Mouse (Mus musculus) G1E (cell line): Measurements from ENCODE around the gene Atrip.

Experiments
- CTCF ChIP-seq: IDR thresholded peaks from 2 replicates; pipeline ENCODE4 v1.5.1; 2012; ENCODE audit warnings: low read depth, low read length, inconsistent platforms, mixed read lengths
- GATA1 ChIP-seq: IDR thresholded peaks from 2 replicates; pipeline ENCODE4 v1.6.1; 2012; ENCODE audit warnings: borderline replicate concordance, low read length, inconsistent platforms, mixed read lengths
- POLR2AphosphoS5 ChIP-seq: IDR thresholded peaks from 2 replicates; pipeline ENCODE4 v1.6.1; 2012; ENCODE audit warnings: low read depth, low read length, inconsistent platforms; ENCODE audit not compliant: insufficient replicate concordance
- TAL1 ChIP-seq: conservative IDR thresholded peaks from 2 replicates; pipeline ENCODE4 v1.6.1; 2012; ENCODE audit warnings: low read depth, low read length, inconsistent platforms, mixed read lengths

DNA sequence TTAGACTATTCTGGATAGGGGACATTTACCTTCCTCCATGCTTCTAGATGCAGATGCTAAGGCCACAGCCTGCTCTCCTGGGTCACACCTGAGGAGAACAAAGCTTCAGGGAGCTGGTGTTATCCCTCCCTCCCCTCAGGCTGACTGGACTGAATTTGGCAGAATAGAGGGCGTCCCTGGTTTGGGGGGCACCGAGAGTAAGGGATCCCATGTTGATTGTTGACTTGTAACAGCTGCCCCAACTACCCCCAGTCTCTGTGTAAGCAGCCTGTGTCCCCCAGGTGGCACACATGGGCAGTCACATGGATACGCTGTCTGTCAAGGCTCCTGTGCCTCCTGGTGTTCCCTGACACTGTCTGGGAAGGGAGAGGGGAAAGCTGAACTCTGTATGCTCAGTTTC is 45.5 kb downstream of the Atrip start:
- TF ChIP-seq CTCF, result no peak
- no peak for TF ChIP-seq GATA1
- TF ChIP-seq TAL1, result no peak
- no peak for TF ChIP-seq POLR2AphosphoS5
